Mouse (Mus musculus) ES-E14 (cell line): ENCODE measurements around the gene Slc39a13. TPM values are rescaled to one million over a fixed set of nuclear protein-coding genes. Genes with fewer than 3 reads are reported as not detected.

Source experiments
- DNase-seq: peaks from one replicate; pipeline ENCODE4 v3.0.0-alpha.2; 2013; ENCODE audit warnings: low read depth, low spot score
- H3K27ac ChIP-seq: 2 replicates; pipeline ENCODE4 v1.5.1; 2012; ENCODE audit warnings: low read depth, mild to moderate bottlenecking, low read length, moderate library complexity, mixed read lengths; ENCODE audit not compliant: poor library complexity, insufficient read depth, severe bottlenecking
- H3K36me3 ChIP-seq: 2 replicates; pipeline ENCODE4 v1.6.1; 2012; ENCODE audit warnings: mild to moderate bottlenecking, low read length, moderate library complexity, mixed read lengths; ENCODE audit not compliant: control insufficient read depth, poor library complexity, insufficient read depth, severe bottlenecking
- H3K4me1 ChIP-seq, 2 experiments: fragments of 150-350 bp in 1 of 2; sonication (generic) in 1 of 2; 2 replicates each; pipeline ENCODE4 v1.6.1; 2012; ENCODE audit warnings: low read length in 2 of 2, mild to moderate bottlenecking in 1 of 2, mixed read lengths in 1 of 2; ENCODE audit not compliant: control insufficient read depth in 2 of 2, insufficient read depth in 2 of 2, poor library complexity in 1 of 2
- H3K4me3 ChIP-seq, 2 experiments: fragments of 150-350 bp in 1 of 2; sonication (generic) in 1 of 2; 2 replicates each; pipeline ENCODE4 v1.5.1; 2012; ENCODE audit warnings: low read length in 2 of 2, low read depth in 1 of 2, mild to moderate bottlenecking in 1 of 2, mixed read lengths in 1 of 2; ENCODE audit not compliant: insufficient read depth in 1 of 2, poor library complexity in 1 of 2, severe bottlenecking in 1 of 2
- H3K9ac ChIP-seq: 2 replicates; pipeline ENCODE4 v1.6.1; 2012; ENCODE audit warnings: low read depth, mild to moderate bottlenecking, low read length, mixed read lengths; ENCODE audit not compliant: poor library complexity, insufficient read depth, severe bottlenecking
- H3K9me3 ChIP-seq: fragments of 150-350 bp; sonication (generic); 2 replicates; pipeline ENCODE4 v1.6.1; 2012; ENCODE audit warnings: low read depth, mild to moderate bottlenecking, low read length; ENCODE audit not compliant: control insufficient read depth, insufficient read depth
- CHD2 ChIP-seq: IDR thresholded peaks from 2 replicates; pipeline ENCODE4 v1.6.1; 2014; ENCODE audit warnings: mild to moderate bottlenecking, low read depth, low read length, inconsistent platforms
- HCFC1 ChIP-seq: IDR thresholded peaks from 2 replicates; pipeline ENCODE4 v1.6.1; 2012; ENCODE audit warnings: low read length, inconsistent platforms, borderline replicate concordance; ENCODE audit not compliant: insufficient read depth
- MAFK ChIP-seq: IDR thresholded peaks from 2 replicates; pipeline ENCODE4 v1.6.1; 2014; ENCODE audit warnings: mild to moderate bottlenecking, low read depth, low read length, inconsistent platforms; ENCODE audit not compliant: insufficient read depth
- ZC3H11A ChIP-seq: IDR thresholded peaks from 2 replicates; pipeline ENCODE4 v1.6.1; 2012; ENCODE audit warnings: low read depth, mild to moderate bottlenecking, inconsistent platforms, low read length, borderline replicate concordance
- ZNF384 ChIP-seq: IDR thresholded peaks from 2 replicates; pipeline ENCODE4 v1.6.1; 2012; ENCODE audit warnings: low read depth, low read length, inconsistent platforms
- in situ Hi-C, 2 experiments: fragments of 600-800 bp; cut with MboI; formaldehyde crosslinking; loops; one replicate each; pipeline ENCODE4 v1.15.1; 2025; ENCODE audit warnings: low sequenced_read_pairs in 2 of 2, inconsistent platforms in 1 of 2; ENCODE audit not compliant: unreplicated experiment in 2 of 2
- total RNA-seq: library from RNA; depleted of rRNA; stranded (reverse); fragments of 300-350 nt; gene quantifications from 2 replicates; pipeline ENCODE4 v1.2.3, GENCODE M21; 2012; rRNA removed

Gene Slc39a13
- total RNA-seq, 1 experiment: 18.3 TPM

- Histone ChIP-seq H3K9ac (no peak overlapping the region), H3K4me3 (no peak overlapping the region), H3K4me1 (peaks cover 3 to 7% of the 10 kb centered on the region in 2 experiments; a peak in 3 of 4 replicates), H3K27ac (no peak overlapping the region), H3K9me3 (no peaks in the 10 kb centered on the region), H3K36me3 (peaks cover 12% of the 10 kb centered on the region)
- DNase-seq: no peak
- TF ChIP-seq ZC3H11A (no peak), CHD2 (no peak), HCFC1 (no peak), ZNF384 (no peak), MAFK (no peak)
- in situ Hi-C loops: no loop called here
Observed at GRCm38 (mm10) chr2:91019911-91020310, 50.3 kb downstream of the Slc39a13 start.

- DNase-seq: no peak
Observed at GRCm38 (mm10) chr2:91018061-91018788, 52.0 kb downstream of the Slc39a13 start.

GRCm38 (mm10) chr2:91015386-91015785 is 54.8 kb downstream of the Slc39a13 start:
- Histone ChIP-seq H3K4me1 (0 out of 4 replicates have a peak, but pooled peaks cover 0 to 4% of the 10 kb centered on the region in 2 experiments), H3K4me3 (no peak overlapping the region), H3K36me3 (peaks cover 23% of the 10 kb centered on the region), H3K27ac (no peak overlapping the region), H3K9ac (no peak overlapping the region), H3K9me3 (no peaks in the 10 kb centered on the region)
- in situ Hi-C loops: no loop called here
- TF ChIP-seq ZC3H11A (no peak), CHD2 (no peak), MAFK (no peak), HCFC1 (no peak), ZNF384 (no peak)
- no peak for DNase-seq

More at GRCm38 (mm10) chr2:91018061-91018788, 52.0 kb downstream of the Slc39a13 start:
- H3K9ac ChIP-seq: no peak overlapping the region
- TF ChIP-seq ZC3H11A: no peak
- no peak for TF ChIP-seq CHD2
- TF ChIP-seq MAFK: no peak
- no peak for TF ChIP-seq HCFC1
- TF ChIP-seq ZNF384: no peak
- no peaks in the 10 kb centered on the region for H3K9me3 ChIP-seq
- H3K4me1 ChIP-seq: 0 out of 4 replicates have a peak, but pooled peaks cover 0 to 4% of the 10 kb centered on the region in 2 experiments
- no peak overlapping the region for H3K27ac ChIP-seq
- in situ Hi-C loops: no loop called here
- no peak overlapping the region for H3K4me3 ChIP-seq
- H3K36me3 ChIP-seq: peaks cover 20% of the 10 kb centered on the region

- no peak for DNase-seq
- no peak overlapping the region for H3K4me3 ChIP-seq
- 0 out of 4 replicates have a peak, but pooled peaks cover 0 to 4% of the 10 kb centered on the region in 2 experiments for H3K4me1 ChIP-seq
- in situ Hi-C loops: no loop called here
- TF ChIP-seq ZNF384: no peak
- TF ChIP-seq MAFK: no peak
- TF ChIP-seq CHD2: no peak
- no peak for TF ChIP-seq HCFC1
- no peak for TF ChIP-seq ZC3H11A
- H3K36me3 ChIP-seq: peaks cover 30% of the 10 kb centered on the region
- no peaks in the 10 kb centered on the region for H3K9me3 ChIP-seq
- H3K27ac ChIP-seq: no peak overlapping the region
- no peak overlapping the region for H3K9ac ChIP-seq
Observed at GRCm38 (mm10) chr2:91013881-91014280, 56.3 kb downstream of the Slc39a13 start.

Other genes starting within 250 kb of the Slc39a13 start
- 138 and 162 TPM in 2 replicates for gene Mtch2, start 223.3 kb downstream of the Slc39a13 start, total RNA-seq
- gene C1qtnf4, start 184.6 kb downstream of the Slc39a13 start, total RNA-seq: 2.8 and 3.2 TPM in 2 replicates
- gene Kbtbd4, start 165.7 kb downstream of the Slc39a13 start, total RNA-seq: 12.5 and 19.0 TPM in 2 replicates
- 106 and 109 TPM in 2 replicates for gene Ndufs3, start 165.6 kb downstream of the Slc39a13 start, total RNA-seq
- 61.7 and 73.0 TPM in 2 replicates for gene Celf1, start 130.0 kb downstream of the Slc39a13 start, total RNA-seq
- 1.1 and 2.4 TPM in 2 replicates for gene Rapsn, start 34.8 kb downstream of the Slc39a13 start, total RNA-seq
- gene Psmc3, start 16.4 kb downstream of the Slc39a13 start, total RNA-seq: 226 and 262 TPM in 2 replicates
- gene Spi1, start 12.0 kb upstream of the Slc39a13 start, total RNA-seq: 0.31 and 0.32 TPM in 2 replicates
- gene Mybpc3, start 47.7 kb upstream of the Slc39a13 start, total RNA-seq: 0.62 and 0.90 TPM in 2 replicates
- gene Madd, start 113.4 kb upstream of the Slc39a13 start, total RNA-seq: 6.7 and 7.8 TPM in 2 replicates
- 0.90 and 1.4 TPM in 2 replicates for gene Nr1h3, start 132.4 kb upstream of the Slc39a13 start, total RNA-seq
- 12.9 and 19.6 TPM in 2 replicates for gene Acp2, start 132.5 kb upstream of the Slc39a13 start, total RNA-seq
- 10.4 and 11.0 TPM in 2 replicates for gene Ddb2, start 166.6 kb upstream of the Slc39a13 start, total RNA-seq
- gene Pacsin3, start 185.5 kb upstream of the Slc39a13 start, total RNA-seq: 11.1 and 18.4 TPM in 2 replicates
- gene Arfgap2, start 194.6 kb upstream of the Slc39a13 start, total RNA-seq: 40.7 and 46.8 TPM in 2 replicates